Mouse (Mus musculus) E14TG2a.4 (cell line): Measurements from ENCODE around the gene Slc30a9.

Experiments used
- CTCF ChIP-seq: conservative IDR thresholded peaks from 2 replicates; pipeline ENCODE4 v1.5.1; 2014; ENCODE audit warnings: low read length
- NANOG ChIP-seq: IDR thresholded peaks from 2 replicates; pipeline ENCODE4 v1.6.1; 2014; ENCODE audit warnings: borderline replicate concordance, low read length, mixed read lengths

- TF ChIP-seq CTCF (no peak), NANOG (no peak)
These were observed 48.3 kb upstream of the Slc30a9 start for GRCm38 (mm10) chr5:67258473-67258872.
